Mouse (Mus musculus) layer of hippocampus, adult 6 months (tissue): ENCODE data around the gene Dnase1. TPM values are rescaled to one million over a fixed set of nuclear protein-coding genes. Genes with fewer than 3 reads are reported as not detected.

ENCODE experiments used
- long read RNA-seq, 2 experiments: library from polyadenylated mRNA; unstranded; transcript quantifications; one replicate each; pipeline ENCODE4 v2.0.0; 2019 to 2020
- microRNA-seq: library from miRNA; unstranded; fragments of <30 nt; microRNA quantifications from one replicate; pipeline ENCODE4 v1.2.0, GENCODE M21; 2020
- polyA plus RNA-seq: library from polyadenylated mRNA; unstranded; fragments of <200 nt; fragmentation: Nextera tagmentation; gene quantifications from 2 replicates; pipeline ENCODE4 v1.2.3, GENCODE M21; 2021

Dnase1 gene
- polyA plus RNA-seq: 1.0 TPM in 2 replicates
- long read RNA-seq, experiment 1, partial matches to known transcripts: 0 of 1 reads
- long read RNA-seq, experiment 1, other reads (novel, unspliced or antisense): 1 of 1 reads
- long read RNA-seq, experiment 2, partial matches to known transcripts: 0 of 1 reads
- long read RNA-seq, experiment 2, other reads (novel, unspliced or antisense): 1 of 1 reads

DNA sequence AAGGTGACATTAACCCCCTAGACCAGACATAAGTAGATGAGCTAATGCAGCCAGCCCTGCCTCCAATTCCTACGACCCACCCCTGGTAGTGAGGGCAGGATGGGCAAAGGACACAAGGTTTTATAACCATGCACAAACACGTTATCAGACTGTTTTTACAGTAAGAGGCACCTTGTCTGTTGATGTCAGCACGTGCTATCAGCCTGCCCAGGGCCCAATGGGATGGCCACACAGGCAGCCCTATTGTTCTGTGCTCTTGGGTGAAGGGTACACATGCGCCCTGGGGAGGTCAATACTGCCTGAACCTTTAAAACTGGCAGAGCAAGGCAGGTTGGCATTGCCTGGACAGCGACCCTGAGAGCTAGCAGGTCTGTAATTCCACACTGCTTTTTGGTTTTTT, at the start of gene Dnase1:
Dnase1 (plus strand) TSS at position 136 of the 400 bp plus-strand sequence.

GRCm38 (mm10) chr16:4003489-4004398, 33.0 kb upstream of the Dnase1 start, which contains the start of gene Slx4:
Gene Slx4 (minus strand): TSS chr16:4003770.

GRCm38 (mm10) chr16:4077384-4078061, 40.8 kb downstream of the Dnase1 start, which contains the start of gene Trap1:
Gene Trap1 (minus strand): TSS chr16:4077827.

Small RNA genes within 50 kb of the gene (microRNA-seq; reads per million reads assigned to microRNA genes)
- gene Gm23413: not detected

Other genes with a start within 250 kb of the Dnase1 start
- gene Olfr15, start 206.1 kb upstream of the Dnase1 start, polyA plus RNA-seq: not detected in 2 replicates
- 0.92 and 1.4 TPM in 2 replicates for gene Zfp174, start 189.7 kb upstream of the Dnase1 start, polyA plus RNA-seq
- 69.4 and 79.6 TPM in 2 replicates for gene Naa60, start 164.6 kb upstream of the Dnase1 start, polyA plus RNA-seq
- 4.1 and 4.3 TPM in 2 replicates for gene Zfp597, start 152.4 kb upstream of the Dnase1 start, polyA plus RNA-seq
- 14.4 and 14.7 TPM in 2 replicates for gene Gm20695, start 152.3 kb upstream of the Dnase1 start, polyA plus RNA-seq
- gene 1700037C18Rik, start 128.3 kb upstream of the Dnase1 start, polyA plus RNA-seq: 6.3 and 8.7 TPM in 2 replicates
- 23.4 and 25.7 TPM in 2 replicates for gene Cluap1, start 128.1 kb upstream of the Dnase1 start, polyA plus RNA-seq
- gene Nlrc3, start 60.3 kb upstream of the Dnase1 start, polyA plus RNA-seq: 0.19 and 0.23 TPM in 2 replicates
- 5.5 and 6.9 TPM in 2 replicates for gene Slx4, start 33.2 kb upstream of the Dnase1 start, polyA plus RNA-seq
- gene Trap1, start 40.9 kb downstream of the Dnase1 start, polyA plus RNA-seq: 28.3 and 30.5 TPM in 2 replicates
- 20.6 and 23.2 TPM in 2 replicates for gene Crebbp, start 177.1 kb downstream of the Dnase1 start, polyA plus RNA-seq